Mouse (Mus musculus): Measurements from ENCODE around the gene Mbd4.

DNA sequence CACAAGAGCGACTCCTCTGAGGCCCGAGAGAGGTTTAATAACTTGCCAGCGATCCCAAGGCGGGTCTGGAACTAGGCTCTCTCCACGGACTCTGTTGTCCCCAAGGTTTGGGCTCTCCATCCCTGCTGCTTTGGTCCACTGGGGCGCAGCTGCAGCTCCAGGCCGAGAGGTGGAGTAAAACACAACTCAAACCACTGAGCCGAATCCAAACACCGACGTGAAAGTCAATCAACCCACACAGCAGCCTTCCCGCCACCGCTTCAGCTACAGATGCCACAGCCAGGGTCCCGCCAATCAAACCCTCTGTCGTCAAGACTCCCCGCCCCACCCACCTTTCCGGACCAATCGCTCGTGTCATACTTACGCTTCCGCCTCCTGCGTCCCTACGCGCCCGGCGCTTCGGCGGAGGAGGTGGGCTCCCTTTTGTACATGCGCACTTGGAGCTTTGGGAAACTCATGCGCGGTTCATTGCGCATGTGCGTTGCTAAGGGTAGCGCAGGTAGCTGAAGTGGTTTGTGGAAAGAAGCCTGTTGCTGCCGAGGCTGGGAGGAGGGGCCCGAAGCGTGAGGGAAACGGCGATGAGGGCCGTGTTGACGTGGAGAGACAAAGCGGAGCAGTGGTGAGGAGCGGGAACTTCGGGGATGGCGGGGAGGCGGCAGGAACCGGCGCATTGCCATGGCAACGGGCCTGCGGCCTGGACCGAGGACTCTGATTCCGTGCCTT is at the start of gene Mbd4, which contains the start of gene Ift122:
- 0 out of 2 replicates have a peak, but pooled peaks have one; percentile 28 for TF ChIP-seq CTCF (IDR thresholded peaks at IDR 0.05; ENCODE audit: borderline replicate concordance, insufficient read depth, low read length)
- peak; percentile 57 for TF ChIP-seq POLR2A (IDR thresholded peaks at IDR 0.05; ENCODE audit: low read depth, low read length)
